8 mouse cellular contexts compared by ENCODE assay signal in genomic region chr11:35922205-35922873, GRCm38 (mm10). TPM values are rescaled to one million over a fixed set of nuclear protein-coding genes. Genes with fewer than 3 reads are reported as not detected.
DNase-seq lines count a peak whose midpoint lies in the region; ATAC-seq and TF ChIP-seq lines count a peak whose summit lies in the region.

No protein-coding gene starts in this region.

- TF ChIP-seq CTCF in cortical plate, adult 2 months (IDR thresholded peaks at IDR 0.05; ENCODE audit: extremely low read depth, insufficient read depth, low read length), result peak; percentile 20; the same call in 1 of the 2 replicates

- TF ChIP-seq POLR2A in cortical plate, adult 2 months (IDR thresholded peaks at IDR 0.05; ENCODE audit: extremely low read depth, insufficient read depth, low read length), result no peak

- peaks cover 24% of the 10 kb centered on the region for H3K4me1 ChIP-seq in kidney, embryonic 14.5 days (ENCODE audit: control insufficient read depth, insufficient read depth, low read length)
- peaks cover 15% of the 10 kb centered on the region for H3K4me1 ChIP-seq in cortical plate, adult 2 months (ENCODE audit: control insufficient read depth, insufficient read depth, low read length)
- peaks cover 63% of the 10 kb centered on the region for H3K4me1 ChIP-seq in kidney, embryonic 15.5 days
- peaks cover 18% of the 10 kb centered on the region for H3K4me1 ChIP-seq in midbrain, embryonic 16.5 days (ENCODE audit: control insufficient read depth, insufficient read depth, low read length)

- H3K27ac ChIP-seq in kidney, embryonic 14.5 days (ENCODE audit: low read depth, low read length), result no peak overlapping the region
- no peak overlapping the region for H3K27ac ChIP-seq in cortical plate, adult 2 months (ENCODE audit: insufficient read depth, low read length)
- peak overlapping the region; percentile 41; the same call in 1 of the 2 replicates for H3K27ac ChIP-seq in kidney, embryonic 15.5 days
- no peak overlapping the region for H3K27ac ChIP-seq in midbrain, embryonic 16.5 days (ENCODE audit: low read length)

- H3K4me2 ChIP-seq in kidney, embryonic 14.5 days (replicated peaks; ENCODE audit: low read depth, low read length), result no peak overlapping the region
- 0 out of 2 replicates have a peak overlapping the region, but pooled peaks have one; percentile 12 for H3K4me2 ChIP-seq in kidney, embryonic 15.5 days
- no peak overlapping the region for H3K4me2 ChIP-seq in midbrain, embryonic 16.5 days (ENCODE audit: low read length)

- no peak for ATAC-seq in kidney, embryonic 14.5 days (ENCODE audit: low FRiP score, low TSS enrichment)
- peak; percentile 23; the same call in 1 of the 2 replicates for ATAC-seq in kidney, embryonic 15.5 days (replicated peaks; ENCODE audit: low FRiP score)
- ATAC-seq in midbrain, embryonic 16.5 days, result peak; percentile 14; the same call in 1 of the 2 replicates
- no peak for ATAC-seq in megakaryocyte, adult 5-6 weeks (ENCODE audit: poor library complexity, severe bottlenecking)

- H3K4me3 ChIP-seq in kidney, embryonic 14.5 days (ENCODE audit: low read length), result no peak overlapping the region
- H3K4me3 ChIP-seq in cortical plate, adult 2 months (ENCODE audit: insufficient read depth, low read length), result no peak overlapping the region
- no peak overlapping the region for H3K4me3 ChIP-seq in kidney, embryonic 15.5 days (replicated peaks)
- H3K4me3 ChIP-seq in midbrain, embryonic 16.5 days (ENCODE audit: low read depth, low read length), result no peak overlapping the region

- peak; percentile 47 for DNase-seq in kidney, adult 11 months
- no peak for DNase-seq in natural killer cell, adult 2 months (ENCODE audit: low spot score in 2 of 2)
- DNase-seq in left cerebral cortex, postnatal 14 days (ENCODE audit: low spot score in 2 of 2), result no peak

- H3K9ac ChIP-seq in kidney, embryonic 14.5 days (ENCODE audit: low read depth, low read length), result no peak overlapping the region
- no peak overlapping the region for H3K9ac ChIP-seq in kidney, embryonic 15.5 days
- H3K9ac ChIP-seq in midbrain, embryonic 16.5 days (ENCODE audit: low read depth, low read length), result no peak overlapping the region

- 35% methylated on average over 12 of the region's 12 CpGs for WGBS in kidney, embryonic 14.5 days
- WGBS in kidney, embryonic 15.5 days, result 33% methylated on average over 12 of the region's 12 CpGs
- WGBS in midbrain, embryonic 16.5 days, result 29% methylated on average over 12 of the region's 12 CpGs

- no peaks in the 10 kb centered on the region for H3K27me3 ChIP-seq in kidney, embryonic 14.5 days (ENCODE audit: control insufficient read depth, insufficient read depth, low read length)
- H3K27me3 ChIP-seq in kidney, embryonic 15.5 days, result no peaks in the 10 kb centered on the region
- no peaks in the 10 kb centered on the region for H3K27me3 ChIP-seq in midbrain, embryonic 16.5 days (ENCODE audit: control insufficient read depth, insufficient read depth, low read depth, low read length)

- no peaks in the 10 kb centered on the region for H3K36me3 ChIP-seq in kidney, embryonic 14.5 days (ENCODE audit: control insufficient read depth, insufficient read depth, low read length)
- no peaks in the 10 kb centered on the region for H3K36me3 ChIP-seq in kidney, embryonic 15.5 days
- H3K36me3 ChIP-seq in midbrain, embryonic 16.5 days (ENCODE audit: control insufficient read depth, insufficient read depth, low read length), result no peaks in the 10 kb centered on the region

- intact Hi-C loops in left cerebral cortex, postnatal 14 days (cut with DNase I), result no loop called here

- no peaks in the 10 kb centered on the region for H3K9me3 ChIP-seq in kidney, embryonic 14.5 days (ENCODE audit: control insufficient read depth, low read length)
- no peaks in the 10 kb centered on the region for H3K9me3 ChIP-seq in kidney, embryonic 15.5 days (replicated peaks)
- H3K9me3 ChIP-seq in midbrain, embryonic 16.5 days (replicated peaks; ENCODE audit: control insufficient read depth, low read length, poor library complexity, severe bottlenecking), result peaks cover 3% of the 10 kb centered on the region; the same call in 1 of the 2 replicates

RNA-seq across cellular contexts. Expression of gene Wwc1, which starts 58.0 kb away (rescaled TPM):
- 5.0 and 9.5 TPM in 2 replicates for polyA plus RNA-seq in kidney, embryonic 14.5 days (2014; fragmentation: Nextera tagmentation; extraction: Ambion mirVana)
- polyA plus RNA-seq in cortical plate, adult 2 months (2012; rRNA removed), result 62.7 and 68.2 TPM in 2 replicates
- polyA plus RNA-seq in kidney, embryonic 15.5 days (2015; fragmentation: Nextera tagmentation; extraction: Ambion mirVana), result 6.9 and 7.1 TPM in 2 replicates
- polyA plus RNA-seq in midbrain, embryonic 16.5 days (2015; fragmentation: Nextera tagmentation; extraction: Ambion mirVana), result 6.9 and 7.8 TPM in 2 replicates
- total RNA-seq in megakaryocyte, adult 5-6 weeks (2015), result not detected in 2 replicates
- total RNA-seq in megakaryocyte, adult 5-6 weeks (2017), result not detected in 2 replicates
- 100 to 1,000 TPM; 151 to 159 TPM for total RNA-seq in left cerebral cortex, postnatal 14 days (2021)

Comparison
In these comparisons a context has a peak if more than half of its experiments do, and no peak if none do; other contexts are left out.
1. ATAC-seq: peak in kidney, embryonic 15.5 days (single experiment) and midbrain, embryonic 16.5 days (single experiment); none in kidney, embryonic 14.5 days (single experiment) and megakaryocyte, adult 5-6 weeks (single experiment).